Mouse (Mus musculus): Measurements from ENCODE around the gene St8sia1. TPM values are rescaled to one million over a fixed set of nuclear protein-coding genes. Genes with fewer than 3 reads are reported as not detected.

Gene St8sia1
- polyA plus RNA-seq, 1 experiment from 2014 or later, result 3.5 TPM

DNA sequence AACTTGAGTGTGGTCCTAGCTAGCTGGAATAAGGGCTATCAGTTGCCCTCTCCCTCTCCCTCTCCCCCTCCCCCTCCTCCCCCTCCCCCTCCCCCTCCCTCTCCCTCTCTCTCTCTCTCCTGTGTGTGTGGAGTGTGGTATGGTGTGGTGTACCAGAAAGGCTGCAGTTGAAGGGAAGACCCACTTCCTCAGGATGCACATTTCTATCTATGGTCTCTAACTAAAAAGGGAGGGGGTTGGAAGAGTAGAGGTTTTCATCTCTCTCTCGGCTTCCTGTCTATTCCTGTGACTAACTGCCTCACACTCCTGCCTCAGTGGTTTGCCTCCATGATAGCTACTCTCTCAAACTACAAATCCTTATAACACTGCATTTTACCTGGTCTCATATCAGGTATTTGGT, 76.9 kb downstream of the St8sia1 start:
- H3K4me3 ChIP-seq (ENCODE audit: low read length), result no peak overlapping the region
- H3K4me1 ChIP-seq (ENCODE audit: control insufficient read depth, insufficient read depth, low read length), result no peaks in the 10 kb centered on the region
- WGBS, result 82% methylated on average over 1 of the region's 1 CpGs
- H3K27ac ChIP-seq (ENCODE audit: low read depth, low read length), result no peak overlapping the region
- H3K9ac ChIP-seq (ENCODE audit: low read depth, low read length), result no peak overlapping the region
- H3K27me3 ChIP-seq (ENCODE audit: control insufficient read depth, insufficient read depth, low read length), result no peaks in the 10 kb centered on the region
- H3K9me3 ChIP-seq (ENCODE audit: control insufficient read depth, low read length), result no peaks in the 10 kb centered on the region
- no peak for ATAC-seq (ENCODE audit: low FRiP score, low TSS enrichment)
- H3K4me2 ChIP-seq (replicated peaks; ENCODE audit: low read depth, low read length), result no peak overlapping the region
- H3K36me3 ChIP-seq (ENCODE audit: control insufficient read depth, insufficient read depth, low read length), result no peaks in the 10 kb centered on the region

DNA sequence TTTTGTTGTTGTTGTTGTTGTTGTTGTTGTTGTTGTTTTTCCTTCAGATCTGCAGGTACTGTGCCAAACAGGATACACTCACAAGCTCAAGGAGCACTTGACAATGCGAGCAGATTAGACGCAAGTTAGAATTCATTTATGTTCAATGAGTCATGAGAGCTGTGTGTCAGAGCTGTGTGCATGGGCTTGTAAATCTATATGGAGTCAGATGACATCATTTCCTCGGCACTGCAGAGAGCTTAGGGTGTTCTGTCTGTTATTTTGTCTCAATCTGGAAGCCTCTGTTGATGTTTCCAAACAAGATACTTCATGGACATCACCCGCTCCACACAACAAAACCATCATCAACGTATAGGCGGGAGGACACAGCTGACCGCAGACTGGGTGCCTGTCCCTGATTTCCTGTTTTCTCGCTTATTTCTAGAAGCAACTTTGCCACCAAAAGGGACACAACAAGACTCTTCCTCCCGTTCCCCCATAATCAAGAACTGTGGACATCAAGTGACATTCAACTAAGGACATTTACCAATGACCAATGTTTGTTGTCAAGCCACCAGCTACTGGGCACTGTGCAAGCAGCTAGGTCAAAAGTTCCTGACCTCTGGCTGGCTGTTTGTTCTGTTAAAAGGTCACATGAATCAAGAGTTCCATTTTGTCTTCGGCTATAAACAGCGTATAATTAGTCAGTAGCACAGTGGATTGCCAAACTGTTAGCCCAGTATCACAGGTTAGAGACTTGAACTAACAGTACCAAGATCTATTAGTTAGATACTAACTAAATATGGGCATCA, 78.7 kb downstream of the St8sia1 start:
- no peaks in the 10 kb centered on the region for H3K27me3 ChIP-seq (ENCODE audit: control insufficient read depth, insufficient read depth, low read length)
- H3K27ac ChIP-seq (ENCODE audit: low read depth, low read length), result no peak overlapping the region
- H3K4me3 ChIP-seq (ENCODE audit: low read length), result no peak overlapping the region
- no peak overlapping the region for H3K4me2 ChIP-seq (replicated peaks; ENCODE audit: low read depth, low read length)
- peak; percentile 43; the same call in 1 of the 2 replicates for ATAC-seq (ENCODE audit: low FRiP score, low TSS enrichment)
- no peaks in the 10 kb centered on the region for H3K9me3 ChIP-seq (ENCODE audit: control insufficient read depth, low read length)
- H3K36me3 ChIP-seq (ENCODE audit: control insufficient read depth, insufficient read depth, low read length), result no peaks in the 10 kb centered on the region
- H3K9ac ChIP-seq (ENCODE audit: low read depth, low read length), result no peak overlapping the region
- H3K4me1 ChIP-seq (ENCODE audit: control insufficient read depth, insufficient read depth, low read length), result no peaks in the 10 kb centered on the region
- WGBS, result 75% methylated on average over 11 of the region's 11 CpGs

DNA sequence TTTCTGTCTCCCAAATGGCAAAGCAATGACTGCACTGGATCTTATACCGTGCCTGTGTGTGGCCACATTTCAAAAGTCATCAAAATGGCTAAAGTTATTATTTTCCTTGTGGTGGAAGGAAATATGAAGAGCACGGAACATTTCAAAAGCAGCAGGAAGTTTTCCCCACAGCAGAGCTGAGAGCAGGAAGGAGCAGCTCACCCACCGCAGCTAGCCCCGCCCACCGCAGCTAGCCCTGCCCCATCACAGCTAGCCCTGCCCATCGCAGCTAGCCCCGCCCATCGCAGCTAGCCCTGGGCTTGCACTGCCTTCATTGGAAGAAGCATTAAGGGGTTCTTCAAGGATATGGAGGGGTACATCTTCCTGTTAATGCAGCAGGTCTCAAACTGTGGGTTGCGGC, 80.1 kb downstream of the St8sia1 start:
- ATAC-seq (ENCODE audit: low FRiP score, low TSS enrichment), result peak; percentile 49; the same call in 1 of the 2 replicates
- no peak overlapping the region for H3K27ac ChIP-seq (ENCODE audit: low read depth, low read length)

DNA sequence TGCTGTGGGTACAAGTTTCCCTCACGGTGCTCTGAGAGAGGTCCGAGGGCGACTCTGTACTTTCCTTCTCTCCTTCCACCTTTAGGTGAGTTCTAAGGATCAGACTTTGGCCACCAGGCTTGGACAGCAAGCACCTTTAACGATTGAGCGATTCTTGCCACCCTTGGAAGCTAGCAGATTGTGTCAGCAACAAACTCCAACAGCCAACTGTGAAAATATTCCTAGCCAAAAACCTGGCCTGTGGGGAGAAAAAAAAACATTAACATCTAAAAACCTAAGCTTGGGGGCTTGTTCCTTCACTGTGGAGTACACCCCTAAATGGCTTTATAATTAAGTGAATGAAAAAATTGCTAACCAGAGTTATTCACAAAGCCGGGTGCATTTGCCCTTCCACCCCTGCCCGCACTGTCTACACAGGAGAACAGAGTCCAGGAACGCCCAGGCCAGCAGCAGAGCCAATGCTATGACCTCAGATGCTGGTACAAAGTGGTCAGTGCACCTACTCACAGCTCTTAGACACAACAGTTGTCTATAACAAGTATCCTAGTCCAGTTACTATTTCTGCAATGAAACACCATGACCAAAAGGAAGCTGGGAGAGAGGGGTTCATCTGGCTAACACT, 83.3 kb downstream of the St8sia1 start:
- H3K4me1 ChIP-seq (ENCODE audit: control insufficient read depth, insufficient read depth, low read length), result peaks cover 24% of the 10 kb centered on the region
- no peak for ATAC-seq (ENCODE audit: low FRiP score, low TSS enrichment)
- H3K36me3 ChIP-seq (ENCODE audit: control insufficient read depth, insufficient read depth, low read length), result no peaks in the 10 kb centered on the region
- no peak overlapping the region for H3K4me3 ChIP-seq (ENCODE audit: low read length)
- 91% methylated on average over 8 of the region's 8 CpGs for WGBS
- no peak overlapping the region for H3K9ac ChIP-seq (ENCODE audit: low read depth, low read length)
- H3K27ac ChIP-seq (ENCODE audit: low read depth, low read length), result no peak overlapping the region
- H3K27me3 ChIP-seq (ENCODE audit: control insufficient read depth, insufficient read depth, low read length), result no peaks in the 10 kb centered on the region
- H3K9me3 ChIP-seq (ENCODE audit: control insufficient read depth, low read length), result no peaks in the 10 kb centered on the region
- no peak overlapping the region for H3K4me2 ChIP-seq (replicated peaks; ENCODE audit: low read depth, low read length)

More for the DNA sequence above, 80.1 kb downstream of the St8sia1 start:
- 59% methylated on average over 9 of the region's 9 CpGs for WGBS
- 0 out of 2 replicates have a peak, but pooled peaks cover 4% of the 10 kb centered on the region for H3K4me1 ChIP-seq (ENCODE audit: control insufficient read depth, insufficient read depth, low read length)
- H3K4me2 ChIP-seq (replicated peaks; ENCODE audit: low read depth, low read length), result no peak overlapping the region
- no peak overlapping the region for H3K9ac ChIP-seq (ENCODE audit: low read depth, low read length)
- no peaks in the 10 kb centered on the region for H3K27me3 ChIP-seq (ENCODE audit: control insufficient read depth, insufficient read depth, low read length)
- no peaks in the 10 kb centered on the region for H3K36me3 ChIP-seq (ENCODE audit: control insufficient read depth, insufficient read depth, low read length)
- H3K4me3 ChIP-seq (ENCODE audit: low read length), result no peak overlapping the region
- H3K9me3 ChIP-seq (ENCODE audit: control insufficient read depth, low read length), result no peaks in the 10 kb centered on the region

DNA sequence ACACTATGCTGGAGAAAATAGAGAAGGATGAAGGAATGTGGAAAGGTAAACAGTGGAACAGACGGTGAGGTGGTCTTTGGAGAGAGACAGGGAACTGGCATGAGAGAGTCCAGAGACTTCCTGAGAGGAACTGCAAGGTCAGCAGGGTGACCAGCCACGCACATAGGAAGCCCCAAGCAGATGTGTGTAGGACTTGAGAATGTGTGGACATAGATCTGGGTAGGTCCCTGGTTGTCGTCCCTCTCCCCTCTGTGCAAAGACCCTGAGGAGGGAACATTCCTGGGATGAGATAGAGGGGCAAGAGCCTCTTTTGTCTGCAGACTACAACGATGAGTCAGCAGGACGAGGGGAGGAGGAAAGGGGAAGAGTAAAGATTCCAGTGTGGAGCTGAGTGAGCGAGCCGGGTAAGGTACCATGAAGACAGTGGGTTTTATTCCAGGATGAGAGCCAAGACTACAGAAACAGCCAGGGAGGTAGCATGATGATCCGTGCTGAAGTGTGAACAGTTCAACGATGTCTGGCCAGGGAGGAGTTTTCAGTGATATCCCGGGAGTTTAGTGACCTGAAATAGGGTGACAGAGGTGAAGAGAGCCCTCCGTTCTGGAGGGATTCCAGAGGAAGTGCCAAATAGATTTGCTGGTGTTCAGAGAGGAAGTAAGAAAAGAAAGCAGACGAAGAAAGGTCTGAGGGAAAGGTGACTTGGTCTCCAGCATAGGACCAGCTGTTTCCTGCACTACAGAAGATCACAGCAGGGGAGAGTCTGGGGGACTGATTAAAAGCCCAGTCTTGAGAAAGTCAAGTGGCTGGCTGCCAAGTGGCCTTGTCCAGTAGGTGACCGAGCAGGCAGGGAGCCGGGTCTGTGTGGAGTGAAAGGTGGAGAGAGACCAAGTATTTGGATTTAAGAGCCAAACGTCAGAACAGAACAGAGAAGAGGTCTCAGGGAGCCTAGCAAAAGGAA, 85.2 kb downstream of the St8sia1 start:
- no peak overlapping the region; the same call in 1 of the 2 replicates for H3K4me2 ChIP-seq (replicated peaks; ENCODE audit: low read depth, low read length)
- H3K36me3 ChIP-seq (ENCODE audit: control insufficient read depth, insufficient read depth, low read length), result no peaks in the 10 kb centered on the region
- H3K4me3 ChIP-seq (ENCODE audit: low read length), result no peak overlapping the region
- peak; percentile 65 for ATAC-seq (ENCODE audit: low FRiP score, low TSS enrichment)
- H3K9ac ChIP-seq (ENCODE audit: low read depth, low read length), result no peak overlapping the region
- H3K9me3 ChIP-seq (ENCODE audit: control insufficient read depth, low read length), result no peaks in the 10 kb centered on the region
- 29% methylated on average over 15 of the region's 15 CpGs for WGBS
- peak overlapping the region; percentile 43; the same call in 1 of the 2 replicates for H3K27ac ChIP-seq (ENCODE audit: low read depth, low read length)
- H3K27me3 ChIP-seq (ENCODE audit: control insufficient read depth, insufficient read depth, low read length), result no peaks in the 10 kb centered on the region
- peaks cover 26% of the 10 kb centered on the region for H3K4me1 ChIP-seq (ENCODE audit: control insufficient read depth, insufficient read depth, low read length)

DNA sequence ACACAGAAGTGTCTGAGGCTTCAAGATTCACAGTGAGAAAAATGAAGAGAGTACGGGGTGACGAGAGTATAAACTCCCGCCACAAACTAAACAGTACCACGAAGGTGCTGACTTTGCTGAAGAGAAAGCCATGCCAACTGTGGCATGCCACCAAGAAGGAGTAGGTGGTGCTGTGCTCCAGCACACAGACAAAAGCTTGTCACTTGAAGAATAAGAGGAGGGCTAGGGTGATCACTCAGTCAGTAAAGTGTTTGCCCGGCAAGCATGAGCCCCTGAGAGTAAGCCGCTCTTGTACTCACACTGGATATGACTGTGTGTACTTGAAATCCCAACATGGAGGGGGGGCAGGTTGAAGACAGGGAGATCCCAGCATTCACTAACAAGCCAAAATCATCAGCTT, 87.0 kb downstream of the St8sia1 start:
- Histone ChIP-seq H3K36me3 (ENCODE audit: control insufficient read depth, insufficient read depth, low read length) (no peaks in the 10 kb centered on the region), H3K27ac (ENCODE audit: low read depth, low read length) (peak overlapping the region; percentile 7; the same call in 1 of the 2 replicates)
- 59% methylated on average over 6 of the region's 6 CpGs for WGBS

DNA sequence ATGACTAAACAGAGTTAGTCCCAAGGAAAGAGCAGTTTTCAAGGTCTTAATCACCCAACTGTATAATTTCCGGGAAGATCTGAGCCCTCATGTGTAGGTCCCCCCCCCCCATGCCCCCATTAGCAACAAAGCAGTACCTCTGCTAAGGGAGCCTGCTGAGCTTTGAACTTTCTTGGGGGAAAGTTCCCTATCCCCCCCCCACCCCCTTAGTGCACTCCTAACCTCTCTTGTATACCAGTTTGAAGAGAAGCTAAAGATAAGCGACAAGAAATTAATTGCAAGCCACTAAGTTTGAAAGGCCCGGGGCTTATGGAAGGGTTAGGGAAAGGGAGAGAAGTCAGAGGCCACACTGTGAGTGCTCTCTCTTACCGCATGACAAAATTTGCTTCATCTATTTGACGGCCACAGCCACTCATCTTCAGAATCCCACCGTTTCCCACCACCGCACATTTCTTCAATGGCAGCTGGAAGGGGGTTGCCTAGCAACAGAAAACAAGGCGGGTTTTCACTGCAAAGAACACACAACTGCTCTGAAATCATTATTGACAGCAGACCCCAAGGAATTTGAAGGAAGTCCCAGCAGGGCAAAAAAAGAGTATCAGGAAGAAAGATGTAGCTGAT, 87.9 kb downstream of the St8sia1 start:
- no peak overlapping the region for H3K4me3 ChIP-seq (ENCODE audit: low read length)
- 23% methylated on average over 8 of the region's 8 CpGs for WGBS

More for the DNA sequence above, 87.0 kb downstream of the St8sia1 start:
- Histone ChIP-seq H3K4me3 (ENCODE audit: low read length) (no peak overlapping the region), H3K9me3 (ENCODE audit: control insufficient read depth, low read length) (no peaks in the 10 kb centered on the region), H3K27me3 (ENCODE audit: control insufficient read depth, insufficient read depth, low read length) (no peaks in the 10 kb centered on the region), H3K9ac (ENCODE audit: low read depth, low read length) (no peak overlapping the region), H3K4me2 (replicated peaks; ENCODE audit: low read depth, low read length) (no peak overlapping the region), H3K4me1 (ENCODE audit: control insufficient read depth, insufficient read depth, low read length) (peaks cover 26% of the 10 kb centered on the region)
- ATAC-seq (ENCODE audit: low FRiP score, low TSS enrichment), result no peak

DNA sequence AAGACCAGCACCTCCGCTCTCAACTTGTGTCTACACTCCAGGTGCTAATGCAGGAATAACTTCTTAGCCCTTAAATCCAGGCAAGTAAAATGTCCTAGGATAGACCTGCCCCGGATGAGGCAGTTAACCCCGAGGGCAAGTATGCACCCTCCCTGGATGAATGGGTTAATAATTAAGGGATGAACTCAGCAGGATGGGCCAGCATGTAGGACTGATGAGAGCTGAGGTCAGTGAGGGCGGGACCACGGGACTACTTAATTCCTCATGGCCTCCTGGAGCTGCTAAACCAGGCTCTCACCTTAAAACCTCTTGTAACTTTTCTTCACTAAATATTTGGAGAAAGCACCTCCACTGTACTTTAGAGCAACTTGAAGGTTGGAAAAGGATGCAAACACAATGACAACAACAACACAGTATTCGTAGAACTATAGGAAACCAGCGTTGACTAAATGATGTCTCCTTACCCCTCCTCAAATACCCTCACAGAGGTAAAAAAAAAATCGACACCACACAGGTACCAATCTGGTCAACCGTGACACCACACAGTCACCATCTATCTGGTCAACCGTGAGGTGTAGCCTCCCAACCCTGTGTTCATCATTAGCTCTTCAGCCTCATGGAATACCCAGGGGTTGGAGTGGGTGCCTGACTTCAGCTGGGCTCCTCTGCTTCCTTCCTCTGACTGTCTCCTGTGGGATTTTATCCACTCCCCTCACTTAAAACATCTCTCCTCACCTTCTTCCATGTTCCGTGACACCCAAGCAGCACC, 90.3 kb downstream of the St8sia1 start:
- Histone ChIP-seq H3K9me3 (ENCODE audit: control insufficient read depth, low read length) (no peaks in the 10 kb centered on the region), H3K4me3 (ENCODE audit: low read length) (no peak overlapping the region), H3K27ac (ENCODE audit: low read depth, low read length) (no peak overlapping the region), H3K27me3 (ENCODE audit: control insufficient read depth, insufficient read depth, low read length) (no peaks in the 10 kb centered on the region), H3K4me1 (ENCODE audit: control insufficient read depth, insufficient read depth, low read length) (peaks cover 21% of the 10 kb centered on the region), H3K9ac (ENCODE audit: low read depth, low read length) (no peak overlapping the region), H3K4me2 (replicated peaks; ENCODE audit: low read depth, low read length) (no peak overlapping the region), H3K36me3 (ENCODE audit: control insufficient read depth, insufficient read depth, low read length) (no peaks in the 10 kb centered on the region)
- peak; percentile 67; the same call in 1 of the 2 replicates for ATAC-seq (ENCODE audit: low FRiP score, low TSS enrichment)
- WGBS, result 72% methylated on average over 11 of the region's 11 CpGs

More for the DNA sequence above, 87.9 kb downstream of the St8sia1 start:
- no peak overlapping the region for H3K27ac ChIP-seq (ENCODE audit: low read depth, low read length)
- peaks cover 26% of the 10 kb centered on the region for H3K4me1 ChIP-seq (ENCODE audit: control insufficient read depth, insufficient read depth, low read length)
- ATAC-seq (ENCODE audit: low FRiP score, low TSS enrichment), result no peak
- no peaks in the 10 kb centered on the region for H3K36me3 ChIP-seq (ENCODE audit: control insufficient read depth, insufficient read depth, low read length)
- no peak overlapping the region for H3K9ac ChIP-seq (ENCODE audit: low read depth, low read length)
- H3K9me3 ChIP-seq (ENCODE audit: control insufficient read depth, low read length), result no peaks in the 10 kb centered on the region
- no peaks in the 10 kb centered on the region for H3K27me3 ChIP-seq (ENCODE audit: control insufficient read depth, insufficient read depth, low read length)
- no peak overlapping the region for H3K4me2 ChIP-seq (replicated peaks; ENCODE audit: low read depth, low read length)
